Mouse (Mus musculus): ENCODE measurements at regions not wholly inside any gene's neighbourhood (a gene's known extent, or its start where the extent isn't known, plus 50 kb on each side); places are given as distances from the start of the nearest gene placed in this dataset.

GRCm38 (mm10) chr9:68476391-68476790 lies 177.2 kb upstream of the Rora start:
- no peak for DNase-seq

GRCm38 (mm10) chr9:68477466-68477865 lies 176.1 kb upstream of the Rora start:
- no peak for DNase-seq

DNA sequence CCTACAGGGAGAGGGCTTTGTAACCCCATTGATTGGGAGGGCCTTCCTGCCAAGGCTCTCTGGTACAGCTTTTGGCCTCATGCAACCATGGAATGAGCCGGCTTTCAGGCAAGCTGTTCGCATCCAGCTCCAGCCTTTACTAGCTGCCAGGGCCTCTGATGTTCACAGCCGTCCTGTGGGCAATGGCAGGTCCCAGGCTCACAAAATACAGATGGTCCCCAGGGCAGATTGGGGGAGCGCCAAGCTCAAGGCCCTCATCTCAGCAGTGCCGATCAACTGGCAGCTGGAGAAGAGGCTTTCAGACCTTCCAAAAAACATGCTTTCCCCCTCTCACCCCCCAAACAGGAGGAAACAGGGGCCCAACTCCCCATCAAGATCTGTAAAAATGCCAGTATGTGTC lies 166.9 kb upstream of the Rora start:
- DNase-seq, result no peak

- no peak for DNase-seq
These were observed 162.4 kb upstream of the Rora start for GRCm38 (mm10) chr9:68491151-68491550.

DNA sequence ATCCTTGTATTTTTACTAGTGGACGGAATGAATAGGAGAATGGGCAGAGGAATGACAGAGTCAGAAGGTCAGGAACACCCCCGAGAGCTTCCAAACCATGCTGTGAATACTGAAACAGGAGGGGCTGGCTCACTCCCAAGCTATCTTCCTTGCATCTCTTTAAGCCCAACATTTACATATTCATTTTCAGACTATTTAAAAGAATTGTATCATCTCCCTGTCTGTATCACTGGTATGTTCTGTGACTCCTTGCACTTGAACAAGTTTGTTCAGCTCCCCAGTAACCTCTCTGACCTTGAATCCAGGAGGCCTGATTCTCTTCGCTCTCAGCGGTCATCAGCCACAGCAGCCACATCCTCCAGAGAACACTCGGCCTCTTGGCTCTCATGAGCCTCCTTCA lies 132.4 kb upstream of the Rora start:
- peak in 1 of 2 experiments; percentile 1 for DNase-seq

GRCm38 (mm10) chr9:68561767-68562552 lies 91.6 kb upstream of the Rora start:
- peak in 1 of 2 experiments; percentile 1 for DNase-seq

DNA sequence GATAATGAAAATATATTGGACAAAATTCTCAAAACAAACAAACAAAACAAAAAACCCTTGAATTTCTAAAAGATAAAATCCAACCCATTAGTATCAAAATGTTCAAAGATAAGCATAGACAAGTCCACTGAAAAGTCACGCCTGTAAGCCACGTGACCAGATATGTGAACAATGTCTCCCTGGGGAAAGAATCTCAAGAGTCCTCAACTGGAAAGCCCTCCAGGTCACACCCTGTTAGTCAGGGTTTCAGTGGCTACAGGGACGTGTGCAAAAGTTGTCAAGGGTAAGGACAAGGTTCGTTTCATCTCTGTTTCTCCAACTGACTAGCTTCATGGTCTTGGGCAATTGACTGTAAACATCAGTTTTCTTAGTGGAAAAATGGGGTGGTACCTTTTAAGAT lies 90.4 kb upstream of the Rora start:
- DNase-seq, result no peak

DNA sequence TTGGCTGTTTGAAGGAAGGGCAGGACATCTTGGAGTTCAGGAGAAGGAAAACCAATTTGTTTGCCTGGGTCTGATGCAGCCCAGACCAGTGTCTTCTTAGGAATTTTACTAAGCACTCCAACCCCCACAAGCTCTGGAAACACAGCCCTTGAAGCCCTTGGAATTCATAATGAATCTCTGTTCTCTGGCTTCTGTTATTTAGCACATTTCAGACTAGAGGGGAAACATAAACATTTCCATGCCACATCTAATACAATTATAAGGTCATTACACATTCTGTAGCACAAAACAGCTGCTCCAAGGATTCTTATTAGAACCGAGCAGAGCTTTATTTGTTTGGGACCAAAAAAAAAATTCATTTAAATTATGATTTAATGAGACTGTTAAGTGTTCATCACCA lies 67.8 kb upstream of the Rora start:
- DNase-seq, result peak in 1 of 2 experiments; percentile 4

- DNase-seq, result no peak
These were observed 62.6 kb upstream of the Rora start for GRCm38 (mm10) chr9:68591023-68591422.

- no peak for DNase-seq
These were observed 60.6 kb upstream of the Rora start for GRCm38 (mm10) chr9:68592976-68593375.

GRCm38 (mm10) chr9:68594586-68594985 lies 59.0 kb upstream of the Rora start:
- DNase-seq, result no peak

Measured in kidney, postnatal 4 days (tissue).